Comparison of ENCODE assay signal across 22 mouse cellular contexts in the genomic region with DNA sequence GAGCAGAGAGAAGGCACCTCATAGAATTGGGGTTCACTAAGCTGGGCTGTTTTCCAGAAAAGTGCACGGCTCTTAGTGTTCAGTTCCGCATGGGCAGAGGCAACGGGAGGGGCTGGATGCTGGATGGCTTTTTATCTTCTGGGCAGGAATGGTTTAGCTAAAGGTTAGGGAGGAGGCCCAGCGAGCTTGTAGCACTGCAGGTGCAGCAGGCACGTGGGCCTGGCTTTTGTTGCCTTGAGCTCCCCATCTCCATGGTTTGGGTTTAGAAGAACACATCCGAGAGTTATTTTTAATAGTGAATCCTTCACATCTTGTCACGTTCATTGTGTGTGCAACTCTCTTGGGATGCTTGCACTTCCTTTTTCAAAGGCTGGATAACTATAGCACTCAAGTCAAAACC. TPM values are rescaled to one million over a fixed set of nuclear protein-coding genes. Genes with fewer than 3 reads are reported as not detected.
"Had no signal": no experiment of that assay in that cellular context is flagged by ENCODE, and none has a peak within 500 bp of the region (broad histone marks: within the 10 kb centered on the region; RNA-seq: fewer than 3 reads in every experiment).

No protein-coding gene starts in this region.

- H3K27me3 ChIP-seq: neural tube, embryonic 13.5 days; neural tube, embryonic 15.5 days; stomach, embryonic 15.5 days had no signal

- H3K9ac ChIP-seq: neural tube, embryonic 13.5 days; neural tube, embryonic 15.5 days; stomach, embryonic 15.5 days had no signal

- H3K4me1 ChIP-seq: neural tube, embryonic 13.5 days; neural tube, embryonic 15.5 days; stomach, embryonic 15.5 days had no signal

- H3K4me3 ChIP-seq: neural tube, embryonic 13.5 days; neural tube, embryonic 15.5 days; stomach, embryonic 15.5 days had no signal

- H3K27ac ChIP-seq: neural tube, embryonic 13.5 days; neural tube, embryonic 15.5 days; stomach, embryonic 15.5 days; stomach, postnatal 0 days had no signal

- H3K9me3 ChIP-seq: neural tube, embryonic 13.5 days; neural tube, embryonic 15.5 days; stomach, embryonic 15.5 days had no signal

- DNase-seq: retina, postnatal 1 day; right cerebral cortex, adult 18-20 months; right cerebral cortex, postnatal 14 days; right cerebral cortex, postnatal 25 days; right cerebral cortex, postnatal 4 days; spleen, adult 18-20 months; thymus, adult 18-20 months; thymus, adult 2 months; thymus, postnatal 14 days; thymus, postnatal 25 days; thymus, postnatal 36 days; thymus, postnatal 4 days had no signal

- H3K4me2 ChIP-seq: neural tube, embryonic 13.5 days; neural tube, embryonic 15.5 days; stomach, embryonic 15.5 days had no signal

- H3K36me3 ChIP-seq: neural tube, embryonic 13.5 days; neural tube, embryonic 15.5 days; stomach, embryonic 15.5 days had no signal

RNA-seq across cellular contexts. Expression of a gene that starts 53.0 kb away (rescaled TPM):
- polyA plus RNA-seq: neural tube, embryonic 13.5 days; neural tube, embryonic 14.5 days; neural tube, embryonic 15.5 days; small intestine, adult 2 months; stomach, embryonic 14.5 days; stomach, embryonic 15.5 days; stomach, embryonic 16.5 days; stomach, postnatal 0 days; thymus, postnatal 0 days; urinary bladder, adult 2 months had no signal
